Comparison of ENCODE assay signal across 8 mouse cellular contexts in genomic region chr2:118554356-118554990, GRCm38 (mm10). TPM values are rescaled to one million over a fixed set of nuclear protein-coding genes. Genes with fewer than 3 reads are reported as not detected.
DNase-seq lines count a peak whose midpoint lies in the region; ATAC-seq and TF ChIP-seq lines count a peak whose summit lies in the region.
"Not testable (repeated sequence)": the region's sequence is repeated elsewhere in the genome, so short reads cannot be mapped to it uniquely, and the experiment has no call there.

No protein-coding gene starts in this region.

- H3K9me3 ChIP-seq in forebrain, postnatal 0 days (ENCODE audit: low read length); hindbrain, embryonic 11.5 days (ENCODE audit: control insufficient read depth, low read length); liver, embryonic 16.5 days (replicated peaks; ENCODE audit: control insufficient read depth, low read length); midbrain, embryonic 16.5 days (replicated peaks; ENCODE audit: control insufficient read depth, low read length, poor library complexity, severe bottlenecking): not testable (repeated sequence)

- peak overlapping the region; percentile 45; the same call in 1 of the 2 replicates for H3K27ac ChIP-seq in forebrain, postnatal 0 days (ENCODE audit: low read depth, low read length)
- H3K27ac ChIP-seq in hindbrain, embryonic 11.5 days (ENCODE audit: low read depth, low read length): 0 out of 2 replicates have a peak overlapping the region, but pooled peaks have one; percentile 36
- H3K27ac ChIP-seq in liver, embryonic 16.5 days (ENCODE audit: low read length): peak overlapping the region; percentile 85
- H3K27ac ChIP-seq in midbrain, embryonic 16.5 days (ENCODE audit: low read length): peak overlapping the region; percentile 25

- ATAC-seq in forebrain, postnatal 0 days: peak; percentile 63
- ATAC-seq in hindbrain, embryonic 11.5 days (ENCODE audit: low FRiP score): not testable (repeated sequence)
- peak; percentile 78 for ATAC-seq in liver, embryonic 16.5 days (ENCODE audit: low read depth)
- ATAC-seq in midbrain, embryonic 16.5 days: peak; percentile 37

- peak overlapping the region; percentile 48 for H3K4me2 ChIP-seq in forebrain, postnatal 0 days (ENCODE audit: low read depth)
- peak overlapping the region; percentile 35 for H3K4me2 ChIP-seq in hindbrain, embryonic 11.5 days (replicated peaks; ENCODE audit: low read depth, low read length)
- H3K4me2 ChIP-seq in liver, embryonic 16.5 days (ENCODE audit: low read depth, low read length): peak overlapping the region; percentile 50
- peak overlapping the region; percentile 52 for H3K4me2 ChIP-seq in midbrain, embryonic 16.5 days (ENCODE audit: low read length)

- 67% methylated on average over 15 of the region's 17 CpGs for WGBS in forebrain, postnatal 0 days
- 64% methylated on average over 15 of the region's 17 CpGs for WGBS in hindbrain, embryonic 11.5 days
- 42% methylated on average over 15 of the region's 17 CpGs for WGBS in liver, embryonic 16.5 days (ENCODE audit: insufficient replicate concordance)
- WGBS in midbrain, embryonic 16.5 days: 69% methylated on average over 15 of the region's 17 CpGs

- not testable (repeated sequence) for TF ChIP-seq CTCF in forebrain, postnatal 0 days (IDR thresholded peaks at IDR 0.05; ENCODE audit: low read depth)

- not testable (repeated sequence) for H3K36me3 ChIP-seq in forebrain, postnatal 0 days (ENCODE audit: insufficient read depth); hindbrain, embryonic 11.5 days (ENCODE audit: control insufficient read depth, insufficient read depth, low read length); liver, embryonic 16.5 days (ENCODE audit: control insufficient read depth, insufficient read depth); midbrain, embryonic 16.5 days (ENCODE audit: control insufficient read depth, insufficient read depth, low read length); splenic B cell, adult 2 months (ENCODE audit: control insufficient read depth, insufficient read depth, low read length, poor library complexity, severe bottlenecking)

- DNase-seq in CD4-positive helper T cell, adult 2 months (ENCODE audit: low read depth, low spot score): peak; percentile 89
- peak; percentile 84 for DNase-seq in cerebellum, adult 9-11 months
- not testable (repeated sequence) for DNase-seq in forebrain, postnatal 0 days
- DNase-seq in hindbrain, embryonic 11.5 days (ENCODE audit: low spot score): peak; percentile 30
- peak; percentile 70 for DNase-seq in kidney, postnatal 14 days
- DNase-seq in splenic B cell, adult 2 months (ENCODE audit: low read depth, low spot score): peak; percentile 94

- H3K9ac ChIP-seq in forebrain, postnatal 0 days: peak overlapping the region; percentile 37
- H3K9ac ChIP-seq in hindbrain, embryonic 11.5 days (ENCODE audit: low read depth, low read length): peak overlapping the region; percentile 21; the same call in 1 of the 2 replicates
- H3K9ac ChIP-seq in liver, embryonic 16.5 days (ENCODE audit: low read depth, low read length): peak overlapping the region; percentile 65
- H3K9ac ChIP-seq in midbrain, embryonic 16.5 days (ENCODE audit: low read depth, low read length): peak overlapping the region; percentile 47

- H3K4me1 ChIP-seq in forebrain, postnatal 0 days (ENCODE audit: insufficient read depth); hindbrain, embryonic 11.5 days (replicated peaks; ENCODE audit: control insufficient read depth, insufficient read depth, low read length); liver, embryonic 16.5 days (ENCODE audit: control insufficient read depth, low read depth, low read length); midbrain, embryonic 16.5 days (ENCODE audit: control insufficient read depth, insufficient read depth, low read length): not testable (repeated sequence)

- peak overlapping the region; percentile 35 for H3K4me3 ChIP-seq in forebrain, postnatal 0 days (ENCODE audit: low read depth, low read length)
- H3K4me3 ChIP-seq in hindbrain, embryonic 11.5 days (ENCODE audit: low read depth, low read length): peak overlapping the region; percentile 29
- H3K4me3 ChIP-seq in liver, embryonic 16.5 days (ENCODE audit: low read depth, low read length): peak overlapping the region; percentile 65
- peak overlapping the region; percentile 38 for H3K4me3 ChIP-seq in midbrain, embryonic 16.5 days (ENCODE audit: low read depth, low read length)

- not testable (repeated sequence) for H3K27me3 ChIP-seq in forebrain, postnatal 0 days (ENCODE audit: insufficient read depth, low read length); hindbrain, embryonic 11.5 days (ENCODE audit: control insufficient read depth, insufficient read depth, low read length); liver, embryonic 16.5 days (ENCODE audit: control insufficient read depth, insufficient read depth, low read depth, low read length); midbrain, embryonic 16.5 days (ENCODE audit: control insufficient read depth, insufficient read depth, low read depth, low read length); splenic B cell, adult 2 months (ENCODE audit: control insufficient read depth, insufficient read depth, low read length, poor library complexity, severe bottlenecking)

RNA-seq across cellular contexts. Expression of gene Bmf, which starts 5.0 kb away (rescaled TPM):
- total RNA-seq in forebrain, postnatal 0 days (2014; rRNA removed): 5.3 and 6.6 TPM in 2 replicates
- 1.2 and 1.3 TPM in 2 replicates for polyA plus RNA-seq in forebrain, postnatal 0 days (2015; fragmentation: Nextera tagmentation; extraction: Ambion mirVana)
- 2.5 and 4.9 TPM in 2 replicates for polyA plus RNA-seq in hindbrain, embryonic 11.5 days (2014; fragmentation: Nextera tagmentation; extraction: Ambion mirVana)
- polyA plus RNA-seq in liver, embryonic 16.5 days (2015; fragmentation: Nextera tagmentation; extraction: Ambion mirVana): 0.59 and 0.62 TPM in 2 replicates
- polyA plus RNA-seq in midbrain, embryonic 16.5 days (2015; fragmentation: Nextera tagmentation; extraction: Ambion mirVana): 1.2 and 2.0 TPM in 2 replicates

RNA-seq across cellular contexts. Expression of gene Bub1b, which starts 43.5 kb away (rescaled TPM):
- total RNA-seq in forebrain, postnatal 0 days (2014; rRNA removed): 10.1 and 11.9 TPM in 2 replicates
- 6.5 and 7.2 TPM in 2 replicates for polyA plus RNA-seq in forebrain, postnatal 0 days (2015; fragmentation: Nextera tagmentation; extraction: Ambion mirVana)
- 80.6 and 100.0 TPM in 2 replicates for polyA plus RNA-seq in hindbrain, embryonic 11.5 days (2014; fragmentation: Nextera tagmentation; extraction: Ambion mirVana)
- 40.6 and 42.3 TPM in 2 replicates for polyA plus RNA-seq in liver, embryonic 16.5 days (2015; fragmentation: Nextera tagmentation; extraction: Ambion mirVana)
- 7.0 and 8.8 TPM in 2 replicates for polyA plus RNA-seq in midbrain, embryonic 16.5 days (2015; fragmentation: Nextera tagmentation; extraction: Ambion mirVana)

Comparison
In these comparisons a context has a peak if more than half of its experiments do, and no peak if none do; other contexts are left out.
1. H3K27ac ChIP-seq: peak in every context shown above with its lines; median percentile 85 in liver, embryonic 16.5 days; 45 in forebrain, postnatal 0 days; 36 in hindbrain, embryonic 11.5 days; 25 in midbrain, embryonic 16.5 days.